Mouse (Mus musculus): ENCODE data around the gene Ero1lb. TPM values are rescaled to one million over a fixed set of nuclear protein-coding genes. Genes with fewer than 3 reads are reported as not detected.

Gene Ero1lb
- polyA plus RNA-seq (2015; fragmentation: Nextera tagmentation; extraction: Ambion mirVana), result 7.1 and 7.5 TPM in 2 replicates

DNA sequence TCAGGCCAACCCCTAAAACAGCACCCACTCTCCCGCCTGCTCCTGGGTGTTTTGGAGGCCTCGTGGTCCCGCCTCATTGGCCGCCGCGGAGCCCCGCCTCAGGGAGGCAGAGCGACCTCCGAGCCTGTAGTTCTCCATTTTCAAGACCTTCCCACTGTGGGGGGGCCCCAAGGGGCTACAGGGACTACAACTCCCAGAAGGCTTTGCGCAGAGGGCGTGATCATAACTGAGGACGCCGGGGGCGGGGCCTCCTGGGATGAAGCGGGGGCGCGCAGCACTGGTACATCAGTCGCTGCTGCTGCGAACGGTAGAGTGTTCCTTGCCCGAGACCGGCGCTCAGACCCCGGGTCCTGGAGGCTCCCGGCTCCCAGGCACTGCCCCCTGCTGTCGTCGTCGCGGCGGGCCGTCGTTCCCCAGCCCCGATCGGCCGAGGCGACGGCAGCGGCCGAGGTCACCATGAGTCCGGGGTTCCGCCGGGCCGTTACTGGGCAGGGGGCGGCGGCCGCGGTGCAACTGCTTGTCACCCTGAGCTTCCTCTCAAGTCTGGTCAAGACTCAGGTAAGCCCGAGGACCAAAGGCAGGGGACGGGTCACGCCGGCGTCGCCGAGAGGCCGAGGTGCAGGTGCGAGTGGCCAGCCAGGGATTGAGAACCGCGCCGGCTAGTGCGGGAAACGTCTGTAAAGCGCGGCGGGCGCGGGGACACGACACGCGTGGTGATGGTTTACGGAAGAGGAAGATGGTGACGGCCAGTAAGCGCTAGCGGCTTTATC is at the start of gene Ero1lb:
Ero1lb (plus strand) TSS at position 254 of the 770 bp plus-strand sequence.
- Histone ChIP-seq H3K4me1 (peaks cover 6% of the 10 kb centered on the region), H3K36me3 (no peaks in the 10 kb centered on the region), H3K27ac (replicated peaks) (no peak within 1 kb of the TSS), H3K9me3 (replicated peaks) (no peaks in the 10 kb centered on the region), H3K9ac (peak within 1 kb of the TSS; percentile 65), H3K4me2 (replicated peaks) (peak within 1 kb of the TSS; percentile 91), H3K4me3 (replicated peaks) (peak within 1 kb of the TSS; percentile 80), H3K27me3 (no peaks in the 10 kb centered on the region)
- ATAC-seq (ENCODE audit: insufficient number of reproducible peaks, low FRiP score, low TSS enrichment, low read depth), result peak; percentile 98
- WGBS, result under 1% methylated on average over 73 of the region's 73 CpGs

DNA sequence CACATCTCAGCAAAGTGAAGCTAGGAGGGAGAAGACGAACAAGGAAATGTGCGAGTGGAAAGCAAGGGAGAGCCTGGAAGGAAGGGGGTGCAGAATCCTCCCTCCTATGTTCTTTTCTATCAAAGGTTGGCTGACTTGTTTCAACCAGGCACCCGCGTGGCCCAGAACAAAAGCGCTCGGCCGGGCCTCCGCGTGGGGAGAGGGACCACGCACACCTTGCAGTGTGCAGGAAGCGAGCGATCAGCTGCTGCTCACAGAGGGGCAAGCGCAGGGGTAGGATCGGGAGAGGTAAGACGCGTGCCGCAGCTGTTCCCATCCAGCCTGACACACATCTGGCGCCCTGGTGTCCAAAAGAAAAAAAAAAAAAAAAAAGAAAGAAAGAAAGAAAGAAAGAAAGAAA is 46.3 kb upstream of the Ero1lb start:
- Histone ChIP-seq H3K27ac (replicated peaks) (no peak overlapping the region), H3K9ac (peak overlapping the region; percentile 31; the same call in 1 of the 2 replicates), H3K36me3 (no peaks in the 10 kb centered on the region), H3K4me2 (replicated peaks) (peak overlapping the region; percentile 92), H3K27me3 (no peaks in the 10 kb centered on the region), H3K9me3 (replicated peaks) (no peaks in the 10 kb centered on the region), H3K4me3 (replicated peaks) (peak overlapping the region; percentile 62), H3K4me1 (peaks cover 3% of the 10 kb centered on the region; the same call in 1 of the 2 replicates)
- 5% methylated on average over 18 of the region's 18 CpGs for whole genome bisulfite sequencing
- no peak for ATAC-seq (ENCODE audit: insufficient number of reproducible peaks, low FRiP score, low TSS enrichment, low read depth)

DNA sequence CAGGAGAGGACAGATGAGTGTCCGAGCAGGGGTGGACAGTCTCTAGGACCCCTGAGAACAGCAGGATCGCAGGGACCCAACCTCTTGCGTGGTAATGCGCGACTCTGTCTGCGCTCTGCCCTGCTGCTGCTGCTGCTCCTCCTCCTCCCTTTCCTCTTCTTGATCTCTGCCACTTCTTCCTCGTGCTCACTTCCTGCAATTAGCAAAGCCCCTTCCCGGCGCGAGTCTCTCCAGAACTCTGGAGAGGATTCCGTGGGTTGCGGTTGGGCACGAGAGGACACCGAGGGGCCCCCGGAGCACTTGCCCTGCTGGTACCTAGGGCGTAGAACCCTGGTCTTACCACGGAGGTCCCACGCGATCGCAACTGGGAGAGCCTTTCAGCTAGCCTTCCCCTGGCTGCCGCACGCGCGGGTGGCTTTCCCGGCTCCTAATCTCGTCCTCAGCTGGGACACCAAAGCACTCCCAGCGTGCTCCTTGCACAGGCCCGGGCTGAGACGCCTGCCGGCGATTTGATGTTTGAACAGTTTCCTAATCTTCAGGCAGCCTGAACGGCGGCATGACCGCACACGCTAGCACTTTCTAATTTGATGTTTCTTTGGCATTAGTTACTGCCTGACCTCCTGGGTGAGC is 45.6 kb upstream of the Ero1lb start, which contains the start of gene Edaradd:
Edaradd (minus strand) TSS at position 484 of the 630 bp plus-strand sequence.
- Histone ChIP-seq H3K4me1 (peaks cover 3% of the 10 kb centered on the region; the same call in 1 of the 2 replicates), H3K36me3 (no peaks in the 10 kb centered on the region), H3K27ac (replicated peaks) (peak within 1 kb of the TSS; percentile 87), H3K9ac (peak within 1 kb of the TSS; percentile 31), H3K4me3 (replicated peaks) (peak within 1 kb of the TSS; percentile 62), H3K27me3 (no peaks in the 10 kb centered on the region), H3K4me2 (replicated peaks) (peak within 1 kb of the TSS; percentile 92), H3K9me3 (replicated peaks) (no peaks in the 10 kb centered on the region)
- under 1% methylated on average over 35 of the region's 35 CpGs for WGBS
- ATAC-seq (ENCODE audit: insufficient number of reproducible peaks, low FRiP score, low TSS enrichment, low read depth), result peak; percentile 53; the same call in 1 of the 2 replicates

DNA sequence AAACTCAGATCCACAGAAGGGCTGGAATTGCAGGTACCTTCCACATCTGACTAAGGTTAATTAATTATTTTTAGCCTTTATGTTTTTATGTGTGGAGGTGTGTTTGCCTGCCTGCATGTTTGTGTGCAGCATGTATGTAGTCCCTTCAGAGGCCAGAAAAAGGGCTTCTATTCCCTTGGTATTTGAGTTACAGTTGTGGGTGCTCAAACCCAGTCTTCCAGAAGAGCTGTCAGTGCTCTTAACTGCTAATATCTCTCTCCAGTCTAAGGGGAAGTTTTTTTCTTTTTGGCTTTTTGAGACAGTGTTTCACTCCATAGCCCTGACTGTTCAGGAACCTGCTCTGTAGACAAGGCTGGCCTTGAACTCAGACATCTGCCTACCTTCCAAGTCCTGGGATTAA is 43.3 kb upstream of the Ero1lb start:
- Histone ChIP-seq H3K4me3 (replicated peaks) (no peak overlapping the region), H3K27me3 (no peaks in the 10 kb centered on the region), H3K9ac (no peak overlapping the region), H3K36me3 (no peaks in the 10 kb centered on the region), H3K4me2 (replicated peaks) (no peak overlapping the region), H3K9me3 (replicated peaks) (no peaks in the 10 kb centered on the region), H3K4me1 (peaks cover 3% of the 10 kb centered on the region; the same call in 1 of the 2 replicates), H3K27ac (replicated peaks) (no peak overlapping the region)
- ATAC-seq (ENCODE audit: insufficient number of reproducible peaks, low FRiP score, low TSS enrichment, low read depth), result no peak

DNA sequence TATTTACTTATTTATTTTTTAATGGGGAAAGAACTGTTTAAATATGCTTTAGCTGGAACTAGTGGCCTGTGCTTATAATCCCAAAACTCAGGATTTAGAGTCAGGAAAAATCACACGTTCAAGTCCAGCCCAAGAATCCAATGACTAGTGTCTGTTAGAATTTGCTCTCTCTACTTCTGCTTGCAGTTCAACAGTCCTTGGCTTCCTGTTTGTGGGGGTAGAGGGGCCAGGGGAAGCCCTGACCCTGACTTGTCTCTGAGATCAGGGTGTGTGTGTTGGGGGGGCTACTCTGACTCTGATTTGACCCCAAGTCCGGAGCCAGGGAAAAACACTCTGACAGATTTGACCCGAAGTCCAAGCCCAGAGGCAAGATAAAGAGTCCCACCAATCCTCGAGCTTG is 40.0 kb upstream of the Ero1lb start:
- no peaks in the 10 kb centered on the region for H3K4me1 ChIP-seq

DNA sequence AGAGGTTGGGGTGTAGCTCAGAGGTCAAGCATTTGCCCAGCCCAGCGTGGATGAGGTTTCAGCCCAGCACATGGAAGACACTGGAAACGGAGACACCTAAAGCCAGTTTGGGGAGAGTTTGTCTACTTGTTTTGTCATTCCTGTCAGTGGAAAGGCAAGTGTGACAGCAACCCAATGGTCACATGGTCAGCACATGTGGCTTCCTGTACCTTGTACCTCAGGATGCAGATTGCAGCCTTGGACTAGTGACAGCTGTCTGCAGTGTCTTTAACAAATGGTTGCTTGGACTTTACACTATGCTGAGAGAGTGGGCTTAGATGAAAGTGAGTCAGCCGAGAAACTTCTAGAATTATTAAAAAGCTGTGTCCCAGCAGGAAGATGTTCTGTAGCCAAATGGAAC is 31.0 kb upstream of the Ero1lb start:
- no peak overlapping the region for H3K9ac ChIP-seq
- no peak for ATAC-seq (ENCODE audit: insufficient number of reproducible peaks, low FRiP score, low TSS enrichment, low read depth)
- no peak overlapping the region for H3K4me3 ChIP-seq (replicated peaks)
- no peaks in the 10 kb centered on the region for H3K9me3 ChIP-seq (replicated peaks)
- no peaks in the 10 kb centered on the region for H3K36me3 ChIP-seq
- no peaks in the 10 kb centered on the region for H3K4me1 ChIP-seq
- 69% methylated on average over 3 of the region's 3 CpGs for WGBS
- no peak overlapping the region for H3K27ac ChIP-seq (replicated peaks)
- H3K4me2 ChIP-seq (replicated peaks), result no peak overlapping the region
- H3K27me3 ChIP-seq, result no peaks in the 10 kb centered on the region

More for the DNA sequence above, 40.0 kb upstream of the Ero1lb start:
- Histone ChIP-seq H3K27me3 (no peaks in the 10 kb centered on the region), H3K4me2 (replicated peaks) (no peak overlapping the region), H3K27ac (replicated peaks) (no peak overlapping the region), H3K36me3 (no peaks in the 10 kb centered on the region), H3K9me3 (replicated peaks) (no peaks in the 10 kb centered on the region), H3K9ac (no peak overlapping the region), H3K4me3 (replicated peaks) (no peak overlapping the region)
- WGBS, result 90% methylated on average over 4 of the region's 4 CpGs
- no peak for ATAC-seq (ENCODE audit: insufficient number of reproducible peaks, low FRiP score, low TSS enrichment, low read depth)

DNA sequence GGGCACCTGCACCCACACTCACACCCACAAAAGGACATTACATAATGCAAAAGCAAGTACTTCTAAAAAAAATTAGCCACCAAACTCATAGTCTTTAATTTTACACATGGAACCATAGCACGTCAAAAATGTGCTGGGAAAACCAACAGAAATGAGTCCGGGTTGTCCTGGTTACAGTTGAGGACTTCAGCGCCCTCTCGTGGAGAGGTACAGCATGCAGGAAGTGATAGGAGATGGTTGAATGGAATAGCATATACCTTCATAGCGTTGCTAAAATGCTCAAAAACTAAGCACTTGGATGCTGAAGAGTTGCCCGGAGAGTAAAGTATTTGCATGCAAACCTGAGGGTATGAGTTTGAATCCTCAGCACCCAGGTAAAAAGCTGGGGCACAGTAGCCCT is 27.7 kb upstream of the Ero1lb start:
- H3K27me3 ChIP-seq, result no peaks in the 10 kb centered on the region
- 68% methylated on average over 6 of the region's 6 CpGs for WGBS
- no peak for ATAC-seq (ENCODE audit: insufficient number of reproducible peaks, low FRiP score, low TSS enrichment, low read depth)

DNA sequence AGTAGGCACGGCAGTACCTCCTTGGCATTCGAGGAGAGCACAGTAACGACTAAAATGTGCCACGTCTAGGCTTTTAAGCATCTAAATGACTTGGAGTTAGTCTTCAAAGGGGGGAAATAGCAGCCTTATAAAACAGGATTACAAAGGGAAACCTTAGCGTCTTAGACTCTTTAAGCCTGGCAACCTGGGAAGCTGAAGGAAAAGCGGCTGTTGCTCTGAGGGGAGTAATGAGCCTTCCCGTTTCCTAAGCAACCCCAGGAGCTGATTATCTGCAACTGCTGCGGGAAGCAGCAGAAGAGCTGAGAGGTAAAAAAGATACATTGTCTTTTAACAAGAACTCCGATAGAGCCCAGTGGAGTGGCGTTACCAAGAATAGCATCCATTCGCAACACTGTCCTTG is 26.0 kb upstream of the Ero1lb start:
- no peak overlapping the region for H3K27ac ChIP-seq (replicated peaks)
- no peaks in the 10 kb centered on the region for H3K36me3 ChIP-seq
- no peak for ATAC-seq (ENCODE audit: insufficient number of reproducible peaks, low FRiP score, low TSS enrichment, low read depth)
- 30% methylated on average over 11 of the region's 11 CpGs for WGBS
- peaks cover 17% of the 10 kb centered on the region for H3K4me1 ChIP-seq
- H3K27me3 ChIP-seq, result no peaks in the 10 kb centered on the region
- H3K4me3 ChIP-seq (replicated peaks), result no peak overlapping the region
- no peak overlapping the region for H3K9ac ChIP-seq
- H3K9me3 ChIP-seq (replicated peaks), result no peaks in the 10 kb centered on the region
- H3K4me2 ChIP-seq (replicated peaks), result no peak overlapping the region

More for the DNA sequence above, 27.7 kb upstream of the Ero1lb start:
- Histone ChIP-seq H3K27ac (replicated peaks) (no peak overlapping the region), H3K9ac (no peak overlapping the region), H3K4me3 (replicated peaks) (no peak overlapping the region), H3K4me2 (replicated peaks) (no peak overlapping the region), H3K9me3 (replicated peaks) (no peaks in the 10 kb centered on the region), H3K36me3 (no peaks in the 10 kb centered on the region), H3K4me1 (peaks cover 14% of the 10 kb centered on the region)

DNA sequence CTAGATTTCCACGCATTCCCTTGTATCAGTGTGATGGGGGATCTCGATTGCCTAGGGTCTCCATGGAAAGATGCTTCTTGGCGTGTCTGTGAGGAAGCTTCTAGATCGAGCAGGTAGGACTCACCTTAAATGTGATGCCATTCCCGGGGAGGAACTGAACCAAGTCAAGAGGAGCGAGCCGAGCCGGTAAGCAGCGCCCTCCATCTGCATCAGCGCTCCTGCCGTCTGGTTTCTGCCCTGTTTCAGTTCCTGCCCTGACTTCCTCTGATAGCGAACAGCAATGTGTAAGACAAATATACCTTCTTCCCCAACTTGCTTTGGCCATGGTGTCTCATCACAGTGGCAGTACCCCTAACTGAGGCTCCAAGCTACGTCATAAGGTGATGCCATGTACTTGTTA is 25.6 kb upstream of the Ero1lb start:
- H3K4me3 ChIP-seq (replicated peaks), result no peak overlapping the region
- no peaks in the 10 kb centered on the region for H3K9me3 ChIP-seq (replicated peaks)
- peaks cover 17% of the 10 kb centered on the region for H3K4me1 ChIP-seq
- H3K36me3 ChIP-seq, result no peaks in the 10 kb centered on the region
- 56% methylated on average over 13 of the region's 13 CpGs for WGBS
- H3K27ac ChIP-seq (replicated peaks), result no peak overlapping the region
- H3K9ac ChIP-seq, result no peak overlapping the region
- ATAC-seq (ENCODE audit: insufficient number of reproducible peaks, low FRiP score, low TSS enrichment, low read depth), result no peak
- no peak overlapping the region for H3K4me2 ChIP-seq (replicated peaks)
- no peaks in the 10 kb centered on the region for H3K27me3 ChIP-seq

DNA sequence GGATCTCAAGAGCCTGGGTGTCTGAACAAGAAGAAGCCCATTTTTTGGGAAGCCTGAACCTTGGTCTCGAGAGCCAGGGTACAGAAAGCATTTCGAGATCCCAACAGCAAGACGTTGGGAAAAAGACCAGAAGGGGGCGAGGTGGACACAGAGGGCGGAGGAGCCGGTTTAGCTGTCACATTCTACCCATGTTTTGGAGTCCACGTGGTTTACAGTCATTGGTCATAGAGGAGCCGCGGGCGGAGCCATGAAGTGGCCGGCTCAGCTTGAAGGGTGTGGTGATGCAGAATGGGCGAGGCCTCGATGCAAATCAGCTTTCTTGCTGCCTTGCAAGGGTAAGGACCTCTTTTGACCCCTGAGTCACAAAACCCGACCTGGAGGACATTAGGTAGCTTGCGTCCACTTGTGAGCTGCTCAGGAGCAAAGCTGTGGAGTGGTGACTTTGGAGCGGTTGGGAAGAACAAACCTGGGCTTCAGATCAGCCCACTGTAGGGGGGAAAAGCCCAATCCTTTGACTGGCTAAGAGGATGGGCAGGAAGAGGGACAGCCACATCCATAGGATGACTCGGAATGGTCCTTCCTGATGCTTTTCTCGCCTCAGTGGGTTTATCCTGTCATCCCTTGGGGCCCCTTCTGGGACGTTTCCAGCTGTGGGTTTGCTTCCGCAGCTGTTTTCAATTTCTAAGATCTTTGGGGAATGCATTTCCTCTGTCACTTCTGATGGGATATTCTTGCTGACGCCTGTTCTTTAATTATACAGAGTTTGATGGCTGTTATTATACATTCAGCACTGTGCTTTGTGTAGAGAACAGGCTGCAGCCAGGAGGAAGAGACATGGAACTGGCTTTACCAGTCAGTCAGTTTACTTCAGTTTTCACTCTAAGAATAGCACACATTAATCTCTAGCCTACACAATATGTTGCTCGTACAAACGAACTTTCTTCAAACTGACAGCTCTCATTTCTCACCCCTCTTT is 23.4 kb upstream of the Ero1lb start:
- ATAC-seq (ENCODE audit: insufficient number of reproducible peaks, low FRiP score, low TSS enrichment, low read depth), result peak; percentile 79
- Histone ChIP-seq H3K27me3 (no peaks in the 10 kb centered on the region), H3K9me3 (replicated peaks) (no peaks in the 10 kb centered on the region), H3K27ac (replicated peaks) (peak overlapping the region; percentile 58; the same call in 1 of the 2 replicates), H3K36me3 (no peaks in the 10 kb centered on the region), H3K4me1 (peaks cover 17% of the 10 kb centered on the region), H3K4me3 (replicated peaks) (peak overlapping the region; percentile 19; the same call in 1 of the 2 replicates), H3K9ac (no peak overlapping the region), H3K4me2 (replicated peaks) (peak overlapping the region; percentile 43)
- WGBS, result 4% methylated on average over 23 of the region's 23 CpGs

DNA sequence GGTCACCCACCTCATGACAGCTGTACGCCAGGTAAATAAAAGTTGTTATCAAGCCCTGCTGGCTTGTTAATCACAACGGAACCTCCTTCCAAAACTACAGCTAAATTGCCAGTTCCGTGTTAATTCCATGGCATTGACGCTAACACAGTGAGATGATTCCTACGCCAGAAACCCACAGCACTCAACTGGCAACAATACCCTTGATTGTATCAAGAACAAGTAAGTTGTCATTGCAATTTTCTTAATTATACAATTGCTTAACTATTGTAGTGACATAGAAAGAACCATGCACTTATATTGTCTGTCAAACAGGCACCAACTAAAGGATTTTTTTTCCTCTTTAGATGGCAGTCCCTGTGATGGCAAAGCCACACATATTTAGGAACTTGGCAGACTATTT is 22.4 kb upstream of the Ero1lb start:
- H3K9ac ChIP-seq, result no peak overlapping the region
- no peaks in the 10 kb centered on the region for H3K36me3 ChIP-seq
- WGBS, result 68% methylated on average over 5 of the region's 5 CpGs
- H3K4me3 ChIP-seq (replicated peaks), result no peak overlapping the region
- H3K4me2 ChIP-seq (replicated peaks), result no peak overlapping the region
- peaks cover 17% of the 10 kb centered on the region for H3K4me1 ChIP-seq
- H3K27me3 ChIP-seq, result no peaks in the 10 kb centered on the region
- H3K27ac ChIP-seq (replicated peaks), result no peak overlapping the region
- no peaks in the 10 kb centered on the region for H3K9me3 ChIP-seq (replicated peaks)
- no peak for ATAC-seq (ENCODE audit: insufficient number of reproducible peaks, low FRiP score, low TSS enrichment, low read depth)

Data from embryonic facial prominence, embryonic 15.5 days (tissue).